8 mouse cellular contexts compared by ENCODE assay signal in the genomic region with DNA sequence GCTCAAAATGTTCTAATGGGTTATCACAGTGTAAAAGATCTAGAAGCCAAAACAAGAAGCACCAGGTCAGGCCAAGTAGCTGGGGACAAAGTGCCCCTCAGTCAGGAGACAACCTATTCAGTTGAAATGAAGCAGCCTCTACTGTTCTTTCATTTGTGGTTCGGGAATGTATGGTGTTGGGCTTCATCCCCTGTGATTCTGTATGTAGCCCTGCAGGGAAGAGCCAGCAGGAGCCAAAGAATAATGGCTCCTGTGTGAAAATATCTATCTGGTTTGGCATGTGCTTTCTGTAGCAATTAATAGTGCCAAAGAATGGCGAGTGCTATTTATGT. TPM values are rescaled to one million over a fixed set of nuclear protein-coding genes. Genes with fewer than 3 reads are reported as not detected.
DNase-seq lines count a peak whose midpoint lies in the region; ATAC-seq and TF ChIP-seq lines count a peak whose summit lies in the region.

No protein-coding gene starts in this region.

- no peaks in the 10 kb centered on the region for H3K9me3 ChIP-seq in embryonic facial prominence, embryonic 11.5 days (replicated peaks; ENCODE audit: control insufficient read depth, low read length)
- no peaks in the 10 kb centered on the region for H3K9me3 ChIP-seq in intestine, embryonic 15.5 days

- intact Hi-C loops in left cerebral cortex, postnatal 25 days (cut with DNase I), result loop anchor here (2.0 kb wide), 1 partner anchor 58 kb away; no protein-coding TSS in a partner anchor

- H3K4me3 ChIP-seq in liver, adult 2 months (ENCODE audit: insufficient read depth, low read depth, low read length), result peak overlapping the region; percentile 91
- peak overlapping the region; percentile 61 for H3K4me3 ChIP-seq in embryonic facial prominence, embryonic 11.5 days (ENCODE audit: low read depth, low read length)
- peak overlapping the region; percentile 89 for H3K4me3 ChIP-seq in intestine, embryonic 15.5 days (replicated peaks)
- H3K4me3 ChIP-seq in myocyte, result peak overlapping the region; percentile 61

- H3ac ChIP-seq in myocyte (ENCODE audit: control insufficient read depth, insufficient read length), result peak overlapping the region; percentile 46

- peak overlapping the region; percentile 37 for H3K9ac ChIP-seq in liver, adult 2 months (ENCODE audit: low read depth, low read length)
- peak overlapping the region; percentile 82 for H3K9ac ChIP-seq in embryonic facial prominence, embryonic 11.5 days (replicated peaks; ENCODE audit: low read length)
- H3K9ac ChIP-seq in intestine, embryonic 15.5 days, result 0 out of 2 replicates have a peak overlapping the region, but pooled peaks have one; percentile 85

- peak overlapping the region; percentile 70 for H3K4me2 ChIP-seq in embryonic facial prominence, embryonic 11.5 days (ENCODE audit: low read depth, low read length)
- peak overlapping the region; percentile 80 for H3K4me2 ChIP-seq in intestine, embryonic 15.5 days (replicated peaks)
- H3K4me2 ChIP-seq in myocyte (ENCODE audit: low read depth), result peak overlapping the region; percentile 97

- TF ChIP-seq CTCF in liver, adult 2 months (IDR thresholded peaks at IDR 0.05; ENCODE audit: low read depth, low read length), result no peak

- H3K79me2 ChIP-seq in liver, adult 2 months (ENCODE audit: control insufficient read depth, insufficient read depth, low read length), result peaks cover 3% of the 10 kb centered on the region; the same call in 1 of the 2 replicates
- peaks cover 22% of the 10 kb centered on the region for H3K79me2 ChIP-seq in myocyte (ENCODE audit: control insufficient read depth, insufficient read depth)

- peaks cover 6% of the 10 kb centered on the region for H3K36me3 ChIP-seq in liver, adult 2 months (ENCODE audit: control insufficient read depth, insufficient read depth, low read length)
- no peaks in the 10 kb centered on the region for H3K36me3 ChIP-seq in embryonic facial prominence, embryonic 11.5 days (replicated peaks; ENCODE audit: control insufficient read depth, insufficient read depth, low read depth, low read length)
- H3K36me3 ChIP-seq in intestine, embryonic 15.5 days, result no peaks in the 10 kb centered on the region
- peaks cover 3% of the 10 kb centered on the region for H3K36me3 ChIP-seq in myocyte (ENCODE audit: control insufficient read depth, insufficient read depth)

- no peaks in the 10 kb centered on the region for H3K27me3 ChIP-seq in liver, adult 2 months (ENCODE audit: control insufficient read depth, insufficient read depth, low read length)
- H3K27me3 ChIP-seq in embryonic facial prominence, embryonic 11.5 days (ENCODE audit: control insufficient read depth, insufficient read depth, low read length), result no peaks in the 10 kb centered on the region
- H3K27me3 ChIP-seq in intestine, embryonic 15.5 days (replicated peaks), result no peaks in the 10 kb centered on the region
- no peaks in the 10 kb centered on the region for H3K27me3 ChIP-seq in myocyte (ENCODE audit: control insufficient read depth, insufficient read depth, insufficient read length)

- 3% methylated on average over 2 of the region's 2 CpGs for WGBS in liver, adult 2 months
- WGBS in embryonic facial prominence, embryonic 11.5 days, result 2% methylated on average over 2 of the region's 2 CpGs
- WGBS in intestine, embryonic 15.5 days, result 2% methylated on average over 2 of the region's 2 CpGs

- H3K27ac ChIP-seq in liver, adult 2 months (replicated peaks; ENCODE audit: insufficient read depth, low read depth, low read length), result peak overlapping the region; percentile 95
- peak overlapping the region; percentile 81; the same call in 1 of the 2 replicates for H3K27ac ChIP-seq in embryonic facial prominence, embryonic 11.5 days (replicated peaks; ENCODE audit: low read depth, low read length)
- peak overlapping the region; percentile 90 for H3K27ac ChIP-seq in intestine, embryonic 15.5 days

- no peak for TF ChIP-seq POLR2A in liver, adult 2 months (IDR thresholded peaks at IDR 0.05; ENCODE audit: extremely low read depth, insufficient read depth, low read length)
- TF ChIP-seq POLR2A in myocyte (IDR thresholded peaks at IDR 0.05; ENCODE audit: insufficient read length, low read depth), result no peak

- no peak for DNase-seq in liver, adult 2 months (ENCODE audit: extremely low read depth, low read depth, low spot score)
- DNase-seq in liver, result no peak
- DNase-seq in embryonic facial prominence, embryonic 11.5 days (ENCODE audit: low spot score), result no peak
- DNase-seq in left cerebral cortex, postnatal 25 days (ENCODE audit: low spot score in 2 of 2), result no peak
- no peak for DNase-seq in adrenal gland, postnatal 10 days
- DNase-seq in left cerebral cortex, adult 8-10 months (ENCODE audit: low spot score in 2 of 2), result no peak

- H3K4me1 ChIP-seq in liver, adult 2 months (ENCODE audit: control insufficient read depth, insufficient read depth, low read length), result peaks cover 20% of the 10 kb centered on the region
- H3K4me1 ChIP-seq in embryonic facial prominence, embryonic 11.5 days (ENCODE audit: control insufficient read depth, insufficient read depth, low read length), result no peaks in the 10 kb centered on the region
- peaks cover 14% of the 10 kb centered on the region for H3K4me1 ChIP-seq in intestine, embryonic 15.5 days (replicated peaks)

- ATAC-seq in embryonic facial prominence, embryonic 11.5 days (replicated peaks; ENCODE audit: insufficient number of reproducible peaks, low FRiP score, low TSS enrichment, low read depth), result peak; percentile 26; the same call in 1 of the 2 replicates
- ATAC-seq in intestine, embryonic 15.5 days, result peak; percentile 46

TF ChIP-seq in myocyte, 11 proteins besides CTCF, POLR2A, EP300 and RAD21:
- no peak for TF ChIP-seq TCF12 (IDR thresholded peaks at IDR 0.05; ENCODE audit: insufficient read depth, poor library complexity, severe bottlenecking)
- TF ChIP-seq REST (IDR thresholded peaks at IDR 0.05; ENCODE audit: insufficient read depth, insufficient read length), result no peak
- no peak for TF ChIP-seq E2F4 (IDR thresholded peaks at IDR 0.05; ENCODE audit: insufficient read depth)
- TF ChIP-seq POLR2AphosphoS2 (IDR thresholded peaks at IDR 0.05; ENCODE audit: insufficient read length, low read depth), result no peak
- no peak for TF ChIP-seq USF1 (IDR thresholded peaks at IDR 0.05; ENCODE audit: low read depth)
- no peak for TF ChIP-seq CEBPB (IDR thresholded peaks at IDR 0.05; ENCODE audit: insufficient read depth, poor library complexity, severe bottlenecking)
- TF ChIP-seq MYOD1 (IDR thresholded peaks at IDR 0.05; ENCODE audit: control insufficient read depth in 1 of 3, insufficient read length in 2 of 3, low read depth in 2 of 3), result no peak
- TF ChIP-seq MYOG (IDR thresholded peaks at IDR 0.05; ENCODE audit: control insufficient read depth in 1 of 3, insufficient read depth in 1 of 3, insufficient read length in 2 of 3, low read depth in 2 of 3), result no peak
- no peak for TF ChIP-seq SRF (IDR thresholded peaks at IDR 0.05; ENCODE audit: control insufficient read depth, insufficient read length, low read depth)
- TF ChIP-seq MAX (IDR thresholded peaks at IDR 0.05; ENCODE audit: low read depth), result no peak

RNA-seq across cellular contexts. Expression of gene Fbxo22, which starts 0.3 kb away (rescaled TPM):
- total RNA-seq in liver, adult 2 months (2014; rRNA removed), result 44.4 and 45.4 TPM in 2 replicates
- polyA plus RNA-seq in liver, adult 2 months (2012; rRNA removed), result 18.3 and 18.5 TPM in 2 replicates
- polyA plus RNA-seq in embryonic facial prominence, embryonic 11.5 days (2014; fragmentation: Nextera tagmentation; extraction: Ambion mirVana), result 81.7 and 84.4 TPM in 2 replicates
- polyA plus RNA-seq in intestine, embryonic 15.5 days (2015; fragmentation: Nextera tagmentation; extraction: Ambion mirVana), result 55.8 and 56.8 TPM in 2 replicates
- polyA plus RNA-seq in myocyte (2012; fragmentation: generic; extraction: Trizol), result 22.1 TPM
- 10 to 100 TPM; 38.7 to 44.2 TPM for total RNA-seq in left cerebral cortex, postnatal 25 days (2021)
- 10 to 100 TPM; 29.6 to 32.2 TPM for total RNA-seq in adrenal gland, postnatal 10 days (2021)
- 10 to 100 TPM; 39.9 to 43.1 (median 41.3) TPM for total RNA-seq in left cerebral cortex, adult 8-10 months (2022)

RNA-seq across cellular contexts. Expression of gene Ube2q2, which starts 59.8 kb away (rescaled TPM):
- total RNA-seq in liver, adult 2 months (2014; rRNA removed), result 17.4 and 18.2 TPM in 2 replicates
- polyA plus RNA-seq in liver, adult 2 months (2012; rRNA removed), result 5.5 and 6.5 TPM in 2 replicates
- polyA plus RNA-seq in embryonic facial prominence, embryonic 11.5 days (2014; fragmentation: Nextera tagmentation; extraction: Ambion mirVana), result 41.1 and 48.0 TPM in 2 replicates
- 29.7 and 30.6 TPM in 2 replicates for polyA plus RNA-seq in intestine, embryonic 15.5 days (2015; fragmentation: Nextera tagmentation; extraction: Ambion mirVana)
- 8.9 TPM for polyA plus RNA-seq in myocyte (2012; fragmentation: generic; extraction: Trizol)
- 10 to 100 TPM; 64.0 to 65.5 TPM for total RNA-seq in left cerebral cortex, postnatal 25 days (2021)
- total RNA-seq in adrenal gland, postnatal 10 days (2021), result 10 to 100 TPM; 39.2 to 39.6 TPM
- total RNA-seq in left cerebral cortex, adult 8-10 months (2022), result 10 to 100 TPM; 65.1 to 76.6 (median 73.1) TPM
